8 mouse cellular contexts compared by ENCODE assay signal in the genomic region with DNA sequence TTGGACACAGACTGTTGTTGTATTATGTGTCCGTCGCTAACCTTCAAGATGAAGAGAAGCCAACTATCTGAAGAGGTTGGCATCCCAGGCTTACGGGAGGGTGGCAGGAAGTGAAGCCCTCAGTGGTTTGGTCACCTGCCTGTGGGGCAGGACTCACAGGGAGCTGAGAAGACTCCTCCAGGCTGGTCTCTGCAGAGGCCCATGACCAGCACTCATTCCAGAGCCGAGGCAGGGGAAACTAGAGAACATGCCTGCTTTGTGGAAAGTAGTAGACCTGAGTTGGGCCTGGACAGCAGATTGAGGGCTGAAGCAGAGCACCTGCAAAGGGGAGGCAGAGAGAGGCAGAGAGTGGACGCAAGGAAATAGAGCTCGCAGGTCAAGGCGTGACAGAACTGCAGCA. TPM values are rescaled to one million over a fixed set of nuclear protein-coding genes. Genes with fewer than 3 reads are reported as not detected.
A peak's percentile ranks its signal among the peaks of the same experiment; 100 is the strongest.
DNase-seq lines count a peak whose midpoint lies in the region; ATAC-seq and TF ChIP-seq lines count a peak whose summit lies in the region.

No protein-coding gene starts in this region.

- peak overlapping the region; percentile 95 for H3K4me2 ChIP-seq in heart, embryonic 16.5 days (ENCODE audit: low read depth, low read length)
- H3K4me2 ChIP-seq in hindbrain, embryonic 14.5 days (replicated peaks): peak overlapping the region; percentile 96
- peak overlapping the region; percentile 95 for H3K4me2 ChIP-seq in midbrain, embryonic 13.5 days (replicated peaks)

- no peak for TF ChIP-seq POLR2A in bone marrow, adult 2 months (IDR thresholded peaks at IDR 0.05; ENCODE audit: borderline replicate concordance, control insufficient read depth, low read depth, low read length)

- no peak for TF ChIP-seq CTCF in bone marrow, adult 2 months (IDR thresholded peaks at IDR 0.05; ENCODE audit: control insufficient read depth, insufficient read depth, low read length)

- no peak overlapping the region for H3K27ac ChIP-seq in heart, embryonic 16.5 days (ENCODE audit: low read length)
- H3K27ac ChIP-seq in bone marrow, adult 2 months (ENCODE audit: control insufficient read depth, insufficient read depth, low read depth, low read length, poor library complexity): no peak overlapping the region
- H3K27ac ChIP-seq in hindbrain, embryonic 14.5 days: no peak overlapping the region
- H3K27ac ChIP-seq in midbrain, embryonic 13.5 days: no peak overlapping the region

- H3K4me3 ChIP-seq in heart, embryonic 16.5 days (ENCODE audit: low read length): peak overlapping the region; percentile 100
- peak overlapping the region; percentile 22 for H3K4me3 ChIP-seq in bone marrow, adult 2 months (replicated peaks; ENCODE audit: control insufficient read depth, low read depth, low read length)
- H3K4me3 ChIP-seq in hindbrain, embryonic 14.5 days (replicated peaks; ENCODE audit: low read length): peak overlapping the region; percentile 96
- peak overlapping the region; percentile 75 for H3K4me3 ChIP-seq in midbrain, embryonic 13.5 days (replicated peaks)

- no peaks in the 10 kb centered on the region for H3K9me3 ChIP-seq in heart, embryonic 16.5 days (replicated peaks; ENCODE audit: control insufficient read depth, low read length)
- H3K9me3 ChIP-seq in hindbrain, embryonic 14.5 days (ENCODE audit: control insufficient read depth, low read length): no peaks in the 10 kb centered on the region
- no peaks in the 10 kb centered on the region for H3K9me3 ChIP-seq in midbrain, embryonic 13.5 days

- DNase-seq in heart, adult 18-20 months: no peak
- no peak for DNase-seq in hindbrain, embryonic 14.5 days (ENCODE audit: low spot score)
- DNase-seq in left cerebral cortex, postnatal 25 days (ENCODE audit: low spot score in 2 of 2): no peak
- no peak for DNase-seq in urinary bladder, postnatal 25 days (ENCODE audit: low spot score)
- no peak for DNase-seq in layer of hippocampus, adult 9-11 months

- peak overlapping the region; percentile 35; the same call in 1 of the 2 replicates for H3K9ac ChIP-seq in heart, embryonic 16.5 days (ENCODE audit: low read length)
- peak overlapping the region; percentile 94 for H3K9ac ChIP-seq in hindbrain, embryonic 14.5 days
- peak overlapping the region; percentile 84 for H3K9ac ChIP-seq in midbrain, embryonic 13.5 days (replicated peaks)

- H3K4me1 ChIP-seq in heart, embryonic 16.5 days (ENCODE audit: control insufficient read depth, insufficient read depth, low read length): peaks cover 11% of the 10 kb centered on the region
- H3K4me1 ChIP-seq in bone marrow, adult 2 months (ENCODE audit: control insufficient read depth, insufficient read depth, low read length): peaks cover 2% of the 10 kb centered on the region; the same call in 1 of the 2 replicates
- H3K4me1 ChIP-seq in hindbrain, embryonic 14.5 days (replicated peaks; ENCODE audit: control insufficient read depth, insufficient read depth, low read length): peaks cover 18% of the 10 kb centered on the region
- peaks cover 23% of the 10 kb centered on the region for H3K4me1 ChIP-seq in midbrain, embryonic 13.5 days (replicated peaks)

- H3K27me3 ChIP-seq in heart, embryonic 16.5 days (ENCODE audit: control insufficient read depth, insufficient read depth, low read length): no peaks in the 10 kb centered on the region
- no peaks in the 10 kb centered on the region for H3K27me3 ChIP-seq in hindbrain, embryonic 14.5 days (ENCODE audit: control insufficient read depth, insufficient read depth, low read length)
- H3K27me3 ChIP-seq in midbrain, embryonic 13.5 days: no peaks in the 10 kb centered on the region

- peaks cover 31% of the 10 kb centered on the region for H3K36me3 ChIP-seq in heart, embryonic 16.5 days (ENCODE audit: control insufficient read depth, insufficient read depth)
- H3K36me3 ChIP-seq in hindbrain, embryonic 14.5 days (replicated peaks; ENCODE audit: control insufficient read depth, insufficient read depth): peaks cover 44% of the 10 kb centered on the region
- H3K36me3 ChIP-seq in midbrain, embryonic 13.5 days: peaks cover 38% of the 10 kb centered on the region

- ATAC-seq in heart, embryonic 16.5 days (replicated peaks; ENCODE audit: extremely low read depth, insufficient read depth, low FRiP score): no peak
- ATAC-seq in hindbrain, embryonic 14.5 days (ENCODE audit: low FRiP score): no peak
- ATAC-seq in midbrain, embryonic 13.5 days: no peak

- intact Hi-C loops in left cerebral cortex, postnatal 25 days (cut with DNase I): no loop called here

- 82% methylated on average over 7 of the region's 7 CpGs for WGBS in heart, embryonic 16.5 days
- 73% methylated on average over 7 of the region's 7 CpGs for WGBS in bone marrow, adult 2 months
- WGBS in hindbrain, embryonic 14.5 days: 89% methylated on average over 7 of the region's 7 CpGs
- WGBS in midbrain, embryonic 13.5 days: 86% methylated on average over 7 of the region's 7 CpGs

RNA-seq across cellular contexts. Expression of gene Eif3f, which starts 1.2 kb away (rescaled TPM):
- 49.2 and 49.4 TPM in 2 replicates for polyA plus RNA-seq in heart, embryonic 16.5 days (2015; fragmentation: Nextera tagmentation; extraction: Ambion mirVana)
- total RNA-seq in heart, adult 18-20 months (2021): 10 to 100 TPM; 88.1 to 95.2 TPM
- polyA plus RNA-seq in bone marrow, adult 2 months (2011; ENCODE audit: insufficient read depth, insufficient read length, low replicate concordance, missing spikeins): 61.3 and 83.8 TPM in 2 replicates
- polyA plus RNA-seq in hindbrain, embryonic 14.5 days (2014; fragmentation: Nextera tagmentation; extraction: Ambion mirVana): 83.1 and 90.8 TPM in 2 replicates
- polyA plus RNA-seq in midbrain, embryonic 13.5 days (2015; fragmentation: Nextera tagmentation; extraction: Ambion mirVana): 78.2 and 78.7 TPM in 2 replicates
- 10 to 100 TPM; 77.7 to 82.0 TPM for total RNA-seq in left cerebral cortex, postnatal 25 days (2021)

RNA-seq across cellular contexts. Expression of gene Nlrp10, which starts 5.4 kb away (rescaled TPM):
- 20.7 and 23.3 TPM in 2 replicates for polyA plus RNA-seq in heart, embryonic 16.5 days (2015; fragmentation: Nextera tagmentation; extraction: Ambion mirVana)
- 10 to 100 TPM; 19.7 to 19.8 TPM for total RNA-seq in heart, adult 18-20 months (2021)
- 0.22 TPM in 1 of 2 replicates, not detected in the other for polyA plus RNA-seq in bone marrow, adult 2 months (2011; ENCODE audit: insufficient read depth, insufficient read length, low replicate concordance, missing spikeins)
- not detected in 2 replicates for polyA plus RNA-seq in hindbrain, embryonic 14.5 days (2014; fragmentation: Nextera tagmentation; extraction: Ambion mirVana)
- polyA plus RNA-seq in midbrain, embryonic 13.5 days (2015; fragmentation: Nextera tagmentation; extraction: Ambion mirVana): not detected in 2 replicates
- total RNA-seq in left cerebral cortex, postnatal 25 days (2021): under 1 TPM; 0.48 to 0.71 TPM

RNA-seq across cellular contexts. Expression of gene Tub, which starts 14.7 kb away (rescaled TPM):
- polyA plus RNA-seq in heart, embryonic 16.5 days (2015; fragmentation: Nextera tagmentation; extraction: Ambion mirVana): 0.76 and 0.89 TPM in 2 replicates
- total RNA-seq in heart, adult 18-20 months (2021): under 1 TPM; 0.35 to 0.41 TPM
- polyA plus RNA-seq in bone marrow, adult 2 months (2011; ENCODE audit: insufficient read depth, insufficient read length, low replicate concordance, missing spikeins): 0.32 and 0.68 TPM in 2 replicates
- polyA plus RNA-seq in hindbrain, embryonic 14.5 days (2014; fragmentation: Nextera tagmentation; extraction: Ambion mirVana): 52.9 and 62.0 TPM in 2 replicates
- 37.9 and 40.9 TPM in 2 replicates for polyA plus RNA-seq in midbrain, embryonic 13.5 days (2015; fragmentation: Nextera tagmentation; extraction: Ambion mirVana)
- 100 to 1,000 TPM; 119 to 128 TPM for total RNA-seq in left cerebral cortex, postnatal 25 days (2021)

RNA-seq across cellular contexts. Expression of gene Olfr519, which starts 41.2 kb away (rescaled TPM):
- not detected in 2 replicates for polyA plus RNA-seq in heart, embryonic 16.5 days (2015; fragmentation: Nextera tagmentation; extraction: Ambion mirVana)
- total RNA-seq in heart, adult 18-20 months (2021): not detected
- polyA plus RNA-seq in bone marrow, adult 2 months (2011; ENCODE audit: insufficient read depth, insufficient read length, low replicate concordance, missing spikeins): not detected in 2 replicates
- not detected in 2 replicates for polyA plus RNA-seq in hindbrain, embryonic 14.5 days (2014; fragmentation: Nextera tagmentation; extraction: Ambion mirVana)
- not detected in 2 replicates for polyA plus RNA-seq in midbrain, embryonic 13.5 days (2015; fragmentation: Nextera tagmentation; extraction: Ambion mirVana)
- total RNA-seq in left cerebral cortex, postnatal 25 days (2021): not detected

RNA-seq across cellular contexts. Expression of gene Olfr518, which starts 50.6 kb away (rescaled TPM):
- not detected in 2 replicates for polyA plus RNA-seq in heart, embryonic 16.5 days (2015; fragmentation: Nextera tagmentation; extraction: Ambion mirVana)
- total RNA-seq in heart, adult 18-20 months (2021): not detected
- not detected in 2 replicates for polyA plus RNA-seq in bone marrow, adult 2 months (2011; ENCODE audit: insufficient read depth, insufficient read length, low replicate concordance, missing spikeins)
- not detected in 2 replicates for polyA plus RNA-seq in hindbrain, embryonic 14.5 days (2014; fragmentation: Nextera tagmentation; extraction: Ambion mirVana)
- polyA plus RNA-seq in midbrain, embryonic 13.5 days (2015; fragmentation: Nextera tagmentation; extraction: Ambion mirVana): not detected in 2 replicates
- total RNA-seq in left cerebral cortex, postnatal 25 days (2021): not detected

Comparison
In these comparisons a context has a peak if more than half of its experiments do, and no peak if none do; other contexts are left out.
1. H3K4me3 ChIP-seq: peak in every context shown above with its lines; median percentile 100 in heart, embryonic 16.5 days; 96 in hindbrain, embryonic 14.5 days; 75 in midbrain, embryonic 13.5 days; 22 in bone marrow, adult 2 months.
2. H3K9ac ChIP-seq: peak in every context shown above with its lines; median percentile 94 in hindbrain, embryonic 14.5 days; 84 in midbrain, embryonic 13.5 days; 35 in heart, embryonic 16.5 days.
3. RNA of gene Nlrp10, which starts 5.4 kb away (polyA plus RNA-seq): 20.7 to 23.3 TPM in heart, embryonic 16.5 days; 0.22 TPM in bone marrow, adult 2 months, not detected in hindbrain, embryonic 14.5 days and not detected in midbrain, embryonic 13.5 days; every median in the first group is over 10 times any median in the second.
4. RNA of gene Tub, which starts 14.7 kb away (polyA plus RNA-seq): 52.9 to 62.0 TPM in hindbrain, embryonic 14.5 days and 37.9 to 40.9 TPM in midbrain, embryonic 13.5 days; 0.76 to 0.89 TPM in heart, embryonic 16.5 days and 0.32 to 0.68 TPM in bone marrow, adult 2 months; every median in the first group is over 10 times any median in the second.
5. Peak in every context shown above with its lines, with median percentiles within 50 percentile points of each other: H3K4me2 ChIP-seq.